Mouse (Mus musculus) neural tube, embryonic 12.5 days (tissue): ENCODE results near the gene Rapgef3. TPM values are rescaled to one million over a fixed set of nuclear protein-coding genes. Genes with fewer than 3 reads are reported as not detected.

Experiments
- ATAC-seq: fragments of 200-750 bp; cut with Nextera tagmentation; 2 replicates; pipeline ENCODE4 v1.8.0; 2017; ENCODE audit warnings: low read depth, mild to moderate bottlenecking, moderate TSS enrichment, moderate library complexity; ENCODE audit not compliant: low FRiP score
- H3K27ac ChIP-seq: fragments of 300-500 bp; sonication (generic); 2 replicates; pipeline ENCODE4 v1.5.1; 2016
- H3K27me3 ChIP-seq: fragments of 300-500 bp; sonication (generic); replicated peaks from 2 replicates; pipeline ENCODE4 v1.6.1; 2016; ENCODE audit warnings: mild to moderate bottlenecking
- H3K36me3 ChIP-seq: fragments of 300-500 bp; sonication (generic); 2 replicates; pipeline ENCODE4 v1.6.1; 2016; ENCODE audit warnings: mild to moderate bottlenecking
- H3K4me1 ChIP-seq: fragments of 300-500 bp; sonication (generic); 2 replicates; pipeline ENCODE4 v1.6.1; 2016
- H3K4me2 ChIP-seq: fragments of 300-500 bp; sonication (generic); replicated peaks from 2 replicates; pipeline ENCODE4 v1.6.1; 2016; ENCODE audit warnings: mild to moderate bottlenecking
- H3K4me3 ChIP-seq: fragments of 300-500 bp; sonication (generic); 2 replicates; pipeline ENCODE4 v1.5.1; 2016
- H3K9ac ChIP-seq: fragments of 300-500 bp; sonication (generic); 2 replicates; pipeline ENCODE4 v1.6.1; 2016; ENCODE audit warnings: mild to moderate bottlenecking
- H3K9me3 ChIP-seq: fragments of 300-500 bp; sonication (generic); 2 replicates; pipeline ENCODE4 v1.6.1; 2016; ENCODE audit warnings: mild to moderate bottlenecking
- WGBS: fragments of 180-500 bp; shearing (Covaris S2); methylation state at CpG from one replicate; pipeline ENCODE4 v1.1.7; 2016; 5-methylcytosine and 5-hydroxymethylcytosine counted together
- polyA plus RNA-seq: library from polyadenylated mRNA; unstranded; fragments of >200 nt; fragmentation: Nextera tagmentation; extraction: Ambion mirVana; gene quantifications from 2 replicates; pipeline ENCODE4 v1.2.1, GENCODE M21; 2016

The Rapgef3 gene
- polyA plus RNA-seq, 1 experiment from 2014 or later: 11.9 TPM

- H3K4me3 ChIP-seq: no peak overlapping the region
- H3K36me3 ChIP-seq: no peaks in the 10 kb centered on the region
- H3K9me3 ChIP-seq: no peaks in the 10 kb centered on the region
- H3K4me2 ChIP-seq: no peak overlapping the region
- no peak overlapping the region for H3K27ac ChIP-seq
- WGBS: 82% methylated on average over 9 of the region's 9 CpGs
- H3K27me3 ChIP-seq: no peaks in the 10 kb centered on the region
- no peak overlapping the region for H3K9ac ChIP-seq
- no peak for ATAC-seq
- H3K4me1 ChIP-seq: 0 out of 2 replicates have a peak, but pooled peaks cover 7% of the 10 kb centered on the region
Measured at GRCm38 (mm10) chr15:97740283-97740732, 27.5 kb downstream of the Rapgef3 start.

GRCm38 (mm10) chr15:97738923-97739322 lies 28.8 kb downstream of the Rapgef3 start:
- 94% methylated on average over 7 of the region's 7 CpGs for WGBS
- H3K4me2 ChIP-seq: no peak overlapping the region
- ATAC-seq: no peak

GRCm38 (mm10) chr15:97731988-97732387 lies 35.8 kb downstream of the Rapgef3 start:
- Histone ChIP-seq H3K27ac (no peak overlapping the region), H3K4me1 (no peaks in the 10 kb centered on the region), H3K36me3 (no peaks in the 10 kb centered on the region), H3K27me3 (no peaks in the 10 kb centered on the region), H3K9me3 (no peaks in the 10 kb centered on the region), H3K4me2 (no peak overlapping the region), H3K4me3 (no peak overlapping the region), H3K9ac (no peak overlapping the region)
- no peak for ATAC-seq
- 89% methylated on average over 11 of the region's 11 CpGs for WGBS

More at GRCm38 (mm10) chr15:97738923-97739322, 28.8 kb downstream of the Rapgef3 start:
- no peak overlapping the region for H3K4me3 ChIP-seq
- no peaks in the 10 kb centered on the region for H3K4me1 ChIP-seq
- no peak overlapping the region for H3K9ac ChIP-seq
- no peak overlapping the region for H3K27ac ChIP-seq
- no peaks in the 10 kb centered on the region for H3K9me3 ChIP-seq
- H3K27me3 ChIP-seq: no peaks in the 10 kb centered on the region
- no peaks in the 10 kb centered on the region for H3K36me3 ChIP-seq

- no peak within 1 kb of the TSS for H3K4me2 ChIP-seq
- no peak within 1 kb of the TSS for H3K4me3 ChIP-seq
- WGBS: 92% methylated on average over 8 of the region's 8 CpGs
- no peak for ATAC-seq
- H3K36me3 ChIP-seq: no peaks in the 10 kb centered on the region
- H3K4me1 ChIP-seq: no peaks in the 10 kb centered on the region
- H3K27ac ChIP-seq: no peak within 1 kb of the TSS
- H3K9ac ChIP-seq: no peak within 1 kb of the TSS
- no peaks in the 10 kb centered on the region for H3K27me3 ChIP-seq
- no peaks in the 10 kb centered on the region for H3K9me3 ChIP-seq
Measured at GRCm38 (mm10) chr15:97731111-97731510, 36.7 kb downstream of the Rapgef3 start, which contains the start of gene Endou. Gene Endou (minus strand): TSS chr15:97731339.

GRCm38 (mm10) chr15:97730365-97730764 lies 37.4 kb downstream of the Rapgef3 start:
- no peak overlapping the region for H3K4me3 ChIP-seq
- no peak overlapping the region for H3K9ac ChIP-seq
- no peak overlapping the region for H3K4me2 ChIP-seq
- WGBS: 63% methylated on average over 6 of the region's 6 CpGs
- H3K27ac ChIP-seq: no peak overlapping the region
- no peaks in the 10 kb centered on the region for H3K9me3 ChIP-seq
- no peaks in the 10 kb centered on the region for H3K27me3 ChIP-seq
- H3K4me1 ChIP-seq: no peaks in the 10 kb centered on the region
- H3K36me3 ChIP-seq: no peaks in the 10 kb centered on the region
- ATAC-seq: no peak

- WGBS: 63% methylated on average over 7 of the region's 7 CpGs
- Histone ChIP-seq H3K4me1 (no peaks in the 10 kb centered on the region), H3K27ac (no peak overlapping the region), H3K4me2 (no peak overlapping the region), H3K36me3 (no peaks in the 10 kb centered on the region), H3K9me3 (no peaks in the 10 kb centered on the region), H3K4me3 (no peak overlapping the region), H3K9ac (no peak overlapping the region), H3K27me3 (no peaks in the 10 kb centered on the region)
- ATAC-seq: no peak
Measured at GRCm38 (mm10) chr15:97728804-97729203, 39.0 kb downstream of the Rapgef3 start.

DNA sequence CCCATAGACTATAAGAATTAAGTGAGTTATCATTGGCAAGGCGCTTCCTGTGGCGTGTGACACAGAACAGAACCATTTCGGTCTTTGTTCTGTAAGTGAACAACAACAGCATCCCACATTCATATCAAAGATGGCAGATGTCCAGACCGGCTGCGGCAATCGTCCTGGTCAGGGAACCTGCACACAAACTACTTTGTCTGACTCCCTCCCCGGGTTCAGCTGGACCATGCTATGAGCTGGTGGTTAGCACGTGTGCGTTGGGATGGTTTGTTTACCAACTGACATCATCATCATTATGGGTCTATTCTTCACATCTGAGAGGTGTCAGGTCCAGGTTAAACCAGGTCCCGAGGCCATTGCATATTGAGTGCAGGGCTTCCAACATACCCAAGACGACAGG lies 39.4 kb downstream of the Rapgef3 start:
- Histone ChIP-seq H3K9me3 (no peaks in the 10 kb centered on the region), H3K9ac (no peak overlapping the region), H3K4me2 (no peak overlapping the region), H3K36me3 (no peaks in the 10 kb centered on the region), H3K4me1 (no peaks in the 10 kb centered on the region), H3K27me3 (no peaks in the 10 kb centered on the region), H3K27ac (no peak overlapping the region), H3K4me3 (no peak overlapping the region)
- WGBS: 89% methylated on average over 11 of the region's 11 CpGs
- ATAC-seq: no peak

DNA sequence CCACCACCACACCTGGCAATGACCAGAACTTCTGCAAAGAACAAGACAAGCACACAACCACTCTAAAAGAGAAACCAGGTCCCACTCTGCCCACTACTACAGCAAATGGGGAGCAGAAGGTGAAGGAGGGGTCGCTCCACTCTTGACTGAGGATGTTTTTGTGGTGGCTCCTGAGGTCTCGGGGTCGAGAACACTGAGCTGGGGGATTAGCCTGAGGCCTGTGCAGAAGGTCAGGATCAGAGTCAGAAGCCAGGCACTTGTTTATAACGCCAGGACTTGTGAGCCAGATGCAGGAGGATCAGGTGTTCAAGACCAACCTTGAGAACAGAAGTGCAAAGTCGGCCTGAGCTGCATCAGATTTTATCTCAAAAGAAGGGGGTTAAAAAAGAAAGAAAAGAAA lies 40.3 kb downstream of the Rapgef3 start:
- H3K4me1 ChIP-seq: no peaks in the 10 kb centered on the region
- H3K9ac ChIP-seq: no peak overlapping the region
- no peak overlapping the region for H3K27ac ChIP-seq
- no peaks in the 10 kb centered on the region for H3K36me3 ChIP-seq
- H3K27me3 ChIP-seq: no peaks in the 10 kb centered on the region
- no peak for ATAC-seq
- H3K4me2 ChIP-seq: no peak overlapping the region
- 84% methylated on average over 5 of the region's 5 CpGs for WGBS
- H3K9me3 ChIP-seq: no peaks in the 10 kb centered on the region
- no peak overlapping the region for H3K4me3 ChIP-seq

GRCm38 (mm10) chr15:97727048-97727447 lies 40.7 kb downstream of the Rapgef3 start:
- H3K9me3 ChIP-seq: no peaks in the 10 kb centered on the region
- no peak overlapping the region for H3K9ac ChIP-seq
- H3K27me3 ChIP-seq: no peaks in the 10 kb centered on the region
- H3K27ac ChIP-seq: no peak overlapping the region
- no peaks in the 10 kb centered on the region for H3K36me3 ChIP-seq
- 80% methylated on average over 8 of the region's 8 CpGs for WGBS
- H3K4me3 ChIP-seq: no peak overlapping the region
- ATAC-seq: no peak
- H3K4me2 ChIP-seq: no peak overlapping the region
- H3K4me1 ChIP-seq: no peaks in the 10 kb centered on the region

- Histone ChIP-seq H3K27me3 (no peaks in the 10 kb centered on the region), H3K36me3 (no peaks in the 10 kb centered on the region), H3K4me3 (no peak overlapping the region), H3K9me3 (no peaks in the 10 kb centered on the region), H3K4me2 (no peak overlapping the region), H3K9ac (no peak overlapping the region), H3K27ac (no peak overlapping the region), H3K4me1 (no peaks in the 10 kb centered on the region)
- ATAC-seq: no peak
- WGBS: 78% methylated on average over 13 of the region's 13 CpGs
Measured at GRCm38 (mm10) chr15:97726310-97726709, 41.5 kb downstream of the Rapgef3 start.

DNA sequence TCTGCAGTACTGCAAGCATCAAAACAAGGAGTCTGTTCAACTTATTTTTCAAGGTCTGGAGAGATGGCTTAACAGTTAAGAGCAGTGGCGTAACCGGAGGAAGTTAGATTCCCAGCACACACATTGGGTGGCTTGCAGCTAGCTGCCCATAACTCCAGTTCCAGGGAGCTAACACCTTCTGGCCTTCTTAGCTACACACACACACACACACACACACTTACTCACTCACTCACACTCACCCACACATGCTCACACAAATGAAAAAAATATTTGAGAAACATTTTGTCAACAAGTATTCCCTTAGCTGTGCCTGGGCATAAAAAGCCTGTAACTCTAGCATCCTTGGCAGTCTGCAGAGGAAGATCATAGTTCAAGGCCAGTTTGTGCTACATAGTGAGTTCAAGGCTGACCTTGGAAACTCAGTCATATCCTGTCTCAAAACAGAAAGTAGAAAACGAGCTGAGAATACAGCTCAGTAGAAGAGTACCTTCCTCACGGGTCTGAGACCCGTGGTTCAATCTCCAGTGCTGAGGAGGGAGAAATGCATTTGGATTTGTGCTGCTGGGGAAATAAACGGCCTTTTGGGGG lies 42.5 kb downstream of the Rapgef3 start:
- no peak overlapping the region for H3K9ac ChIP-seq
- H3K27me3 ChIP-seq: no peaks in the 10 kb centered on the region
- no peak overlapping the region for H3K27ac ChIP-seq
- no peak overlapping the region for H3K4me2 ChIP-seq
- no peaks in the 10 kb centered on the region for H3K4me1 ChIP-seq
- H3K9me3 ChIP-seq: no peaks in the 10 kb centered on the region
- WGBS: 77% methylated on average over 6 of the region's 6 CpGs
- H3K36me3 ChIP-seq: no peaks in the 10 kb centered on the region
- H3K4me3 ChIP-seq: no peak overlapping the region
- no peak for ATAC-seq

DNA sequence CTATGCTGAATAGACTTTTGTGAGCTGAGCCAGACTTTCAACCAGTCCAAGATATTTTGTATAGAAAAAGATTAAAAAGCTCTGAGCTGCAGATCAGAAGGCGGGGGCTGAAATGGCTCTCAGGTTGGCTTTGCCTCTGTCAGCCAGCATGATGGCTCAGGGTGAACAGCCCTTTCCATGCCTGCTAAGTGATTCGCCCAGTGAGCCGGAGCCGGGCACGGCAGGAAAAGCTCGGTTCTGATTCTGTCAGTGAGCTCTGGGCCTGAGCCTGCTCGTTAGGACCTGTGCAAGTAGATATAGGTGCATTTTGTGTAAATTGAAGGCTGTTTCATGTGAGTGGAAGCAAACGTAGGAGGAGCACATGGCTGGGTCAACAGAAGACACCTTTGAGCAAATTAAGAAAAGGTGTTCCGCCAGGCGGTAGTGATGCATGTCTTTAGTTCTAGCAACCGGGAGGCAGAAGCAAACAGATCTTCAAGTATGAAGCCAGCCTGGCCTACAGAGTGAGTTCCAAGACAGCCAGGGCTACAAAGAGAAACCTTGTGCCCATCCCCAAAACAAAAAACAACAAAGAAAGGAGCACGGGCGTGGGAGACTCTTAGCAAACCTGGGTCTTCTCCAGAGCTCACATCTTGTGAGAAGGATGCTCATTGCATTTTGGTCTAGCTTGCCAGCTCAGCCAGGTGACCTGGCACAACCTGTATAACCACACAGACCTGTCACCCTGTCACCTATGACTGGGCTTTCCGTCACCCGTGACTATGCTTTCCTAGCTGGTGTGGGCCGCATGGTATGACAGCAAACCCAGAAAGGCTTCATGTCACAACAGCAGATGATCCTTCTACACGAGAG lies 43.2 kb downstream of the Rapgef3 start:
- no peaks in the 10 kb centered on the region for H3K9me3 ChIP-seq
- 91% methylated on average over 17 of the region's 17 CpGs for WGBS
- ATAC-seq: no peak
- no peaks in the 10 kb centered on the region for H3K4me1 ChIP-seq
- no peak overlapping the region for H3K27ac ChIP-seq
- no peaks in the 10 kb centered on the region for H3K36me3 ChIP-seq
- H3K4me2 ChIP-seq: no peak overlapping the region
- no peak overlapping the region for H3K4me3 ChIP-seq
- H3K9ac ChIP-seq: no peak overlapping the region
- no peaks in the 10 kb centered on the region for H3K27me3 ChIP-seq
